Mouse (Mus musculus): ENCODE data around the gene Rpusd4. TPM values are rescaled to one million over a fixed set of nuclear protein-coding genes. Genes with fewer than 3 reads are reported as not detected.

Gene Rpusd4
- polyA plus RNA-seq, 1 experiment from 2014 or later: 35.6 TPM

DNA sequence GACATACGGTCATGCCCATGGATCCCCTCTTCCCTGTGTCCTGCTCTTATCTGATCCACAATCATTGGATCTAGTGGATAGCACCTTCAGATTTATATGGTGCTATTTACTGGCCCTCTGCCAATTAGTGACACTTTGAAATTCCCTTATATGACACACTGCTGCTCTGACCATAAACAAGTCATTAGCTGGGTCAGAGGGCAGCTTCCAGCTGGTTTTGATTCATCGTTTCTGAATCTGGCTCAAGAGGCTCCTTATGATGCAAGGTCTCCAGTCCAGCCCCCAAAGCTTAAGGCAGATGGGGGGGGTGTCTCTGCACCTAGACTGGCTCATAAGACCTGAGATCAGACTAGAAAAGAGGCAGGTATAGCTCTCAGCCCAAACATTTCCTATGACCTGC lies 56.9 kb downstream of the Rpusd4 start:
- 8% methylated on average over 2 of the region's 2 CpGs for WGBS
- Histone ChIP-seq H3K9me3 (replicated peaks) (no peaks in the 10 kb centered on the region), H3K4me1 (peaks cover 91% of the 10 kb centered on the region), H3K27ac (peak overlapping the region; percentile 42; the same call in 1 of the 2 replicates), H3K4me3 (no peak overlapping the region), H3K27me3 (ENCODE audit: low read depth, poor library complexity, severe bottlenecking) (peaks cover 44% of the 10 kb centered on the region), H3K36me3 (no peaks in the 10 kb centered on the region)
- peak; percentile 73 for DNase-seq (ENCODE audit: low spot score)

GRCm38 (mm10) chr9:35326644-35327263 lies 59.1 kb downstream of the Rpusd4 start:
- peak; percentile 87 for DNase-seq (ENCODE audit: low spot score)
- Histone ChIP-seq H3K27ac (peak overlapping the region; percentile 81), H3K4me3 (0 out of 2 replicates have a peak overlapping the region, but pooled peaks have one; percentile 18), H3K36me3 (no peaks in the 10 kb centered on the region), H3K9me3 (replicated peaks) (no peaks in the 10 kb centered on the region), H3K27me3 (ENCODE audit: low read depth, poor library complexity, severe bottlenecking) (peaks cover 30% of the 10 kb centered on the region), H3K4me1 (peaks cover 93% of the 10 kb centered on the region)
- WGBS: 6% methylated on average over 7 of the region's 7 CpGs

Other genes with a start within 250 kb of the Rpusd4 start
- gene St3gal4, start 148.6 kb upstream of the Rpusd4 start, polyA plus RNA-seq (2016; fragmentation: Nextera tagmentation; extraction: Ambion mirVana): 19.0 and 21.3 TPM in 2 replicates
- gene Dcps, start 91.8 kb upstream of the Rpusd4 start, polyA plus RNA-seq (2016; fragmentation: Nextera tagmentation; extraction: Ambion mirVana): 86.0 and 92.3 TPM in 2 replicates
- 93.7 and 100 TPM in 2 replicates for gene Srpr, start 67.7 kb upstream of the Rpusd4 start, polyA plus RNA-seq (2016; fragmentation: Nextera tagmentation; extraction: Ambion mirVana)
- gene Tirap, start 67.6 kb upstream of the Rpusd4 start, polyA plus RNA-seq (2016; fragmentation: Nextera tagmentation; extraction: Ambion mirVana): 20.0 and 22.1 TPM in 2 replicates
- gene Foxred1, start 56.8 kb upstream of the Rpusd4 start, polyA plus RNA-seq (2016; fragmentation: Nextera tagmentation; extraction: Ambion mirVana): 56.7 and 57.1 TPM in 2 replicates
- gene Fam118b, start 60 bp upstream of the Rpusd4 start, polyA plus RNA-seq (2016; fragmentation: Nextera tagmentation; extraction: Ambion mirVana): 62.6 and 66.7 TPM in 2 replicates
- 10.5 and 16.1 TPM in 2 replicates for gene Cdon, start 153.3 kb downstream of the Rpusd4 start, polyA plus RNA-seq (2016; fragmentation: Nextera tagmentation; extraction: Ambion mirVana)